Mouse (Mus musculus) CH12.LX (cell line): ENCODE measurements at regions not wholly inside any gene's neighbourhood (a gene's known extent, or its start where the extent isn't known, plus 50 kb on each side); places are given as distances from the start of the nearest gene placed in this dataset.

ENCODE experiments used
- CTCF ChIP-seq, 2 experiments: IDR thresholded peaks in 1 of 2; conservative IDR thresholded peaks in 1 of 2; 2 replicates each; pipeline ENCODE4 v1.5.1; 2011 to 2012; ENCODE audit warnings: low read depth in 2 of 2, low read length in 2 of 2, improper control_type of control experiment in 1 of 2, inconsistent platforms in 1 of 2, mild to moderate bottlenecking in 1 of 2, moderate library complexity in 1 of 2
- EP300 ChIP-seq: IDR thresholded peaks from 2 replicates; pipeline ENCODE4 v1.6.1; 2011; ENCODE audit warnings: low read length, improper control_type of control experiment
- KAT2A ChIP-seq: IDR thresholded peaks from 2 replicates; pipeline ENCODE4 v1.6.1; 2012; ENCODE audit warnings: low read length, improper control_type of control experiment, inconsistent platforms; ENCODE audit not compliant: insufficient replicate concordance
- MAX ChIP-seq: IDR thresholded peaks from 2 replicates; pipeline ENCODE4 v1.6.1; 2011; ENCODE audit warnings: low read length, improper control_type of control experiment
- MEF2A ChIP-seq: IDR thresholded peaks from 2 replicates; pipeline ENCODE4 v1.6.1; 2014; ENCODE audit warnings: low read depth, mild to moderate bottlenecking, inconsistent platforms, low read length, improper control_type of control experiment, borderline replicate concordance
- POLR2A ChIP-seq: IDR thresholded peaks from 2 replicates; pipeline ENCODE4 v1.6.1; 2011; ENCODE audit warnings: low read depth, mild to moderate bottlenecking, improper control_type of control experiment, low read length
- RAD21 ChIP-seq: IDR thresholded peaks from 2 replicates; pipeline ENCODE4 v1.6.1; 2011; ENCODE audit warnings: low read depth, mild to moderate bottlenecking, low read length, improper control_type of control experiment, moderate library complexity
- SIN3A ChIP-seq: IDR thresholded peaks from 2 replicates; pipeline ENCODE4 v1.6.1; 2012; ENCODE audit warnings: low read length, improper control_type of control experiment, inconsistent platforms
- USF1 ChIP-seq: IDR thresholded peaks from 2 replicates; pipeline ENCODE4 v1.6.1; 2014; ENCODE audit warnings: low read depth, mild to moderate bottlenecking, inconsistent platforms, low read length, improper control_type of control experiment
- ZKSCAN1 ChIP-seq: IDR thresholded peaks from 2 replicates; pipeline ENCODE4 v1.6.1; 2012; ENCODE audit warnings: low read depth, inconsistent platforms, low read length, improper control_type of control experiment, borderline replicate concordance
- ZNF384 ChIP-seq: IDR thresholded peaks from 2 replicates; pipeline ENCODE4 v1.6.1; 2012; ENCODE audit warnings: low read depth, low read length, improper control_type of control experiment, inconsistent platforms

DNA sequence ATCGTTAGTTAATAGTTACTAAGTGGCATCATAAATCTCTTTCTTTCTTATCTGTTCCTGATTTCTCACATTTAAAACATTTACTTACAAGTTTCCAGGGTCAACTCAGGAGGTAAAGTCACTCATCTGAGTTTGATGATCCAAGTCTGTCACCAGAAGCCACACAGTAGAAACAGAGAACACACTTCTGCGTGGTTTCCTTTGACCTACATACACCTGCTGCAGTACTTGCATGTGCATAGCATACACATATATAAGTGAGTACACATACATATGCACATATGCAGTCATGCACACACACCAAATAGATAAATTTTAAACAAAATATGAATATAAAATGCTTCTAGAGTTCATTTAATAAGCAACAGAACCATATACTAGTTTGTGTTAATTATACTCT is 306.5 kb upstream of the Robo2 start:
- TF ChIP-seq USF1: no peak
- no peak for TF ChIP-seq MEF2A
- no peak for TF ChIP-seq CTCF (conservative IDR thresholded peaks at IDR 0.05 in 1 of 2, IDR thresholded peaks at IDR 0.05 in 1 of 2; ENCODE audit: low read depth in 2 of 2, low read length in 2 of 2)
- no peak for TF ChIP-seq MAX
- TF ChIP-seq RAD21: no peak
- no peak for TF ChIP-seq SIN3A
- TF ChIP-seq ZKSCAN1: no peak
- no peak for TF ChIP-seq KAT2A
- TF ChIP-seq ZNF384: no peak
- no peak for TF ChIP-seq EP300
- TF ChIP-seq POLR2A: no peak
